Mouse (Mus musculus) A20 (cell line): ENCODE measurements at regions not wholly inside any gene's neighbourhood (a gene's known extent, or its start where the extent isn't known, plus 50 kb on each side); places are given as distances from the start of the nearest gene placed in this dataset.
"Not testable (repeated sequence)": the region's sequence is repeated elsewhere in the genome, so short reads cannot be mapped to it uniquely, and the experiment has no call there.

ENCODE experiments used
- DNase-seq: peaks from one replicate; pipeline ENCODE4 v3.0.0-alpha.2; 2011; ENCODE audit warnings: low read depth, low spot score

- DNase-seq, result no peak
These were observed 69.4 kb upstream of the Jarid2 start for GRCm38 (mm10) chr13:44659861-44660260.

DNA sequence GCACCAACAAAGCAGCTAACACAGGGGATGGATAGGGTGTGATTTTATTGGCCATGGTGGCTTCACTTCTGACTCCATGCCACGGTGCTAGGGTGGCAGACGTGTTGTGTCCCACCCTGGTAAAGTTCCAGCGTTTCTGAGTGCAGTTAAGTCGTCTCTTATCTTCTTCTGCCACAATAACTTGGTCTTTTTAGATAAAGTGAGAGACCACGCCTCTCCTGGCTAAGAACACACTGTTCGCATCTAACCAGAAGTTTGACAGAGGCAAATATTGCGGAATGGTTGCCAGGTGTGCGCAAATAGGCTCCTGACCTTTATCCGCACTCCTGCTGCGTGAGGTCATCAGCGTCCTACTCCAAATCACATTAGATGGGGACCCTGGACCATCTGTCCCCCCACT lies 66.2 kb upstream of the Jarid2 start:
- DNase-seq, result no peak

- DNase-seq, result no peak
These were observed 65.5 kb upstream of the Jarid2 start for GRCm38 (mm10) chr13:44663730-44664129.

GRCm38 (mm10) chr13:44669761-44670160 lies 59.5 kb upstream of the Jarid2 start:
- no peak for DNase-seq

- DNase-seq, result no peak
These were observed 55.8 kb upstream of the Jarid2 start for GRCm38 (mm10) chr13:44673337-44673966.

DNA sequence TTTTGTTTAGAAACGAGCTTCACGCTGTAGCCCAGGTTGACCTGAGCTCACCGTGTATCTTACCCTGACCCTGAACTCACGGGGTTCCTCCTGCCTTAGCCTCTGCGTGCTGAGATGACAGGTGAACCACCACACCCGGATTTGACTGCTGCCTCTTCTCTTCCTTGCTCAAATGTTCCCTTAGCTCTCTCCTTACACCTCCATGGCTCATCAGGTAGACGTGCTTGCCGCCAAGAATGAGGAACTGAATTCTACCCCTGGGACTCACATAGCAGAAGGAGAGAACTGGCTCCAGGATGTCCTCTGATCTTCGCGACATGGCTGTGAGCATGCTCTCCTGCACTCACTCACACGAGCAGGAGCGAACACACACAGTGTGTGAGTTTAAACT lies 55.3 kb upstream of the Jarid2 start:
- peak; percentile 21 for DNase-seq

- DNase-seq, result no peak
These were observed 54.2 kb upstream of the Jarid2 start for GRCm38 (mm10) chr13:44674926-44675650.

DNA sequence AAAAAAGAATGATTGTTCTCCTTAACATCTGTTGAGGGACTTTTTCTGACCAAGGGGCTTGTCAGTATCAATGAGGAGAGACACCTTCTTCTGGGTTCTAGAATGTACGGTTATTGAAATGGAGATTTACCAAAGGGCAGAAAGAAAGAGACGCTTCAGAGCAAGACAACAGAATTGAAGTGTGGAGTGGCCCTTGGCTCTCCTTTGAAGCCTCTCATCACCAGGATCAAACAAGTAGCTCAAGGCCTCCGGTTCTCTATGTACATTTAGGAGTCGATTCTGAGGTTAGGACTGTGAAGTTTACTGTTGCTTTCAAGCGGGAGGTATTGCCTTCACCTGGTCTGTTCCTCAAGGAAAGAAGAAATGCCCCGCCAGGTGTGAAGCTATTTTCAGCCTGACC lies 53.2 kb upstream of the Jarid2 start:
- no peak for DNase-seq

GRCm38 (mm10) chr13:44678121-44678520 lies 51.2 kb upstream of the Jarid2 start:
- DNase-seq, result no peak

DNA sequence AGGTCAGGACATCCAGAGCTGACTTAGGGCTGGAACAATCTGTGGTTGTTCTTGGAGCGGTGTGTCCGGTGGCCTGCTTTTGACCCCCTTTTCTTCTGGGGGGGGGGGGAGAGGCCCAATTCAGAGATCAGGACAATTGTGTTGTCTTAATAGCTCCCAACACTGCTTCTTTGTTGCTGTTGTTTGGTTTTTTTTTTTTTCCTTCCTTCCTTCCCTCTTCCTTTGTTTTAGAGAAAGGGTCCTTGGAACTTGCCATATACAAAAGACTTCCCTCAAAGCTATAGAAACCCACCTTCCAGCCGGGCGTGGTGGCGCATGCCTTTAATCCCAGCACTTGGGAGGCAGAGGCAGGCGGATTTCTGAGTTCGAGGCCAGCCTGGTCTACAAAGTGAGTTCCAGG lies 49.8 kb upstream of the Jarid2 start:
- not testable (repeated sequence) for DNase-seq
